Mouse (Mus musculus) small intestine, adult 2 months (tissue): ENCODE results near the gene Klrb1.

Experiments used
- CTCF ChIP-seq: fragments of 200-500 bp; IDR thresholded peaks from 2 replicates; pipeline ENCODE4 v1.5.1; 2012; ENCODE audit warnings: low read depth, mild to moderate bottlenecking, control low read depth, inconsistent platforms, low read length, moderate library complexity, mixed read lengths; ENCODE audit not compliant: insufficient replicate concordance, insufficient read length; ENCODE audit errors: extremely low read depth
- POLR2A ChIP-seq: fragments of 200-500 bp; IDR thresholded peaks from 2 replicates; pipeline ENCODE4 v1.6.1; 2012; ENCODE audit warnings: low read depth, mild to moderate bottlenecking, control low read depth, inconsistent platforms, low read length, moderate library complexity

GRCm38 (mm10) chr6:128736100-128736499, 13.2 kb upstream of the Klrb1 start:
- no peak for TF ChIP-seq POLR2A
- TF ChIP-seq CTCF = peak; percentile 45; the same call in 1 of the 2 replicates
